Mouse (Mus musculus) testis, adult 2 months (tissue): ENCODE measurements at regions not wholly inside any gene's neighbourhood (a gene's known extent, or its start where the extent isn't known, plus 50 kb on each side); places are given as distances from the start of the nearest gene placed in this dataset.

Experiments used
- CTCF ChIP-seq: fragments of 200-500 bp; IDR thresholded peaks from 2 replicates; pipeline ENCODE4 v1.5.1; 2012; ENCODE audit warnings: low read depth, mild to moderate bottlenecking, inconsistent platforms, low read length, moderate library complexity; ENCODE audit not compliant: control insufficient read depth, insufficient read depth, insufficient replicate concordance
- POLR2A ChIP-seq: fragments of 200-500 bp; IDR thresholded peaks from 2 replicates; pipeline ENCODE4 v1.6.1; 2012; ENCODE audit warnings: low read depth, mild to moderate bottlenecking, inconsistent platforms, low read length, moderate library complexity; ENCODE audit not compliant: control insufficient read depth

GRCm38 (mm10) chr14:106412917-106413558 is 307.0 kb downstream of the Trim52 start:
- no peak for TF ChIP-seq CTCF
- TF ChIP-seq POLR2A, result no peak
